Mouse (Mus musculus): ENCODE measurements at regions not wholly inside any gene's neighbourhood (a gene's known extent, or its start where the extent isn't known, plus 50 kb on each side); places are given as distances from the start of the nearest gene placed in this dataset.

GRCm38 (mm10) chr3:103498458-103498857 is 76.6 kb upstream of the Syt6 start:
- TF ChIP-seq CTCF (IDR thresholded peaks at IDR 0.05) (no peak), POLR2A (IDR thresholded peaks at IDR 0.05; ENCODE audit: insufficient read depth, low read depth, low read length) (no peak)
